Mouse (Mus musculus) hindbrain, embryonic 14.5 days (tissue): ENCODE data around the gene Sod3. TPM values are rescaled to one million over a fixed set of nuclear protein-coding genes. Genes with fewer than 3 reads are reported as not detected.
A peak's percentile ranks its signal among the peaks of the same experiment; 100 is the strongest.

Source experiments
- ATAC-seq: fragments of 200-750 bp; cut with Nextera tagmentation; 2 replicates; pipeline ENCODE4 v1.8.0; 2017; ENCODE audit warnings: moderate number of reproducible peaks, mild to moderate bottlenecking, moderate TSS enrichment, moderate library complexity; ENCODE audit not compliant: low FRiP score
- DNase-seq: peaks from one replicate; pipeline ENCODE4 v3.0.0-alpha.2; 2015; ENCODE audit warnings: low spot score
- H3K27ac ChIP-seq: fragments of 300-500 bp; sonication (generic); 2 replicates; pipeline ENCODE4 v1.5.1; 2014; ENCODE audit warnings: mild to moderate bottlenecking, moderate library complexity
- H3K27me3 ChIP-seq: fragments of 300-500 bp; sonication (generic); 2 replicates; pipeline ENCODE4 v1.6.1; 2014; ENCODE audit warnings: mild to moderate bottlenecking, low read length, mixed read lengths; ENCODE audit not compliant: control insufficient read depth, insufficient read depth
- H3K36me3 ChIP-seq: fragments of 300-500 bp; sonication (generic); replicated peaks from 2 replicates; pipeline ENCODE4 v1.6.1; 2014; ENCODE audit not compliant: control insufficient read depth, insufficient read depth
- H3K4me1 ChIP-seq: fragments of 300-500 bp; sonication (generic); replicated peaks from 2 replicates; pipeline ENCODE4 v1.6.1; 2014; ENCODE audit warnings: antibody characterized with exemption, low read length, mixed read lengths; ENCODE audit not compliant: control insufficient read depth, insufficient read depth
- H3K4me2 ChIP-seq: fragments of 300-500 bp; sonication (generic); replicated peaks from 2 replicates; pipeline ENCODE4 v1.6.1; 2014; ENCODE audit warnings: mild to moderate bottlenecking, moderate library complexity
- H3K4me3 ChIP-seq: fragments of 300-500 bp; sonication (generic); replicated peaks from 2 replicates; pipeline ENCODE4 v1.5.1; 2014; ENCODE audit warnings: mild to moderate bottlenecking, low read length
- H3K9ac ChIP-seq: fragments of 300-500 bp; sonication (generic); 2 replicates; pipeline ENCODE4 v1.6.1; 2014
- H3K9me3 ChIP-seq: fragments of 300-500 bp; sonication (generic); 2 replicates; pipeline ENCODE4 v1.6.1; 2016; ENCODE audit warnings: low read length; ENCODE audit not compliant: control insufficient read depth
- WGBS: fragments of 180-500 bp; shearing (Covaris S2); extraction: QIAGEN DNeasy Blood & Tissue Kit; methylation state at CpG from one replicate; pipeline ENCODE4 v1.1.7; 2014; 5-methylcytosine and 5-hydroxymethylcytosine counted together
- polyA plus RNA-seq: library from polyadenylated mRNA; unstranded; fragments of >200 nt; fragmentation: Nextera tagmentation; extraction: Ambion mirVana; gene quantifications from 2 replicates; pipeline ENCODE4 v1.2.1, GENCODE M21; 2014

The Sod3 gene
- polyA plus RNA-seq, 1 experiment from 2014 or later: 2.9 TPM

DNA sequence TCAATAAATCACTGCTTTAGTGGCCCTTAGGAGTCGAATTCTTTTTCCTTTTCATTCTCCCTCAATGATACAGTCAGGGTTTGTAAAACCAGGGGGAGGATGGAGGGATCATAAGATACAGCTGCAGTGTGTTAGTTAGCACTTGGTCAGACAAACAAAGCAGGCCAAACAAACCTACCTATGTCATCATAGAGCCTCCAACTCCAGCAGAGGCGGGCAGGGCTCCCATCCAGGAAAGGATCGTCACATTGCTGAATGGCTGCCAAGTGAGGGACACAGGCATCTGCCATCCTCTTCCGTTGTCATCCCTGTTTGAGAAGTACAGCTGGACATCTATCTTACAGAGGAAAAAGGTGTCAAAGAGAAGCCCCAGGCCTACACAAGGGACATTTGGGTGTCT, 9.2 kb upstream of the Sod3 start:
- Histone ChIP-seq H3K9me3 (no peaks in the 10 kb centered on the region), H3K27ac (no peak overlapping the region), H3K4me1 (no peaks in the 10 kb centered on the region), H3K9ac (no peak overlapping the region), H3K27me3 (no peaks in the 10 kb centered on the region), H3K4me3 (no peak overlapping the region), H3K36me3 (no peaks in the 10 kb centered on the region), H3K4me2 (no peak overlapping the region)
- no peak for DNase-seq
- 82% methylated on average over 4 of the region's 4 CpGs for WGBS
- no peak for ATAC-seq

GRCm38 (mm10) chr5:52355612-52356011, 8.0 kb upstream of the Sod3 start:
- H3K4me3 ChIP-seq: no peak overlapping the region
- ATAC-seq (no peak), DNase-seq (no peak)
- no peaks in the 10 kb centered on the region for H3K4me1 ChIP-seq
- H3K4me2 ChIP-seq: no peak overlapping the region
- H3K9ac ChIP-seq: no peak overlapping the region
- H3K9me3 ChIP-seq: no peaks in the 10 kb centered on the region
- H3K27me3 ChIP-seq: no peaks in the 10 kb centered on the region
- no peaks in the 10 kb centered on the region for H3K36me3 ChIP-seq
- no peak overlapping the region for H3K27ac ChIP-seq
- 89% methylated on average over 7 of the region's 7 CpGs for WGBS

- no peak for ATAC-seq
- no peak overlapping the region for H3K4me3 ChIP-seq
These were observed 6.3 kb upstream of the Sod3 start for GRCm38 (mm10) chr5:52357175-52357754.

DNA sequence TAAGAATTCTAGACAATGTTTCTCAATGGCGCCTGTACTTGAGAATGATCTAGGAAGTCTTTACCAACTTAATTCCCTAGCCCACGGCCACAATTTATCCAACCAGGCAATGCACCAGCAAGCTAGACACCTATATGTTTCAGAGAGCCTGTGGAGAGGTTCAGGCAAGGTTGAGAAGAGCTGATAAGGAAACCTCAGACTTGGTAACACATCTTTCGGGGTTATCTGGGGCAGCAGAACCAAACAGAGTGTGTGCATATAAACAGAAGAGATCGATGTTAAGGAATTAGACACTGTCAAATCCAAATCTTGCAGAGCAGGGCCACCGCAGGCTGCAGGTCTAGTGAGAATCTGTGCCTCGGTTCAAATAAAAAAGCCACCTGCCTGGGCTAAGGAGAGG, 5.5 kb upstream of the Sod3 start:
- no peaks in the 10 kb centered on the region for H3K36me3 ChIP-seq

More at GRCm38 (mm10) chr5:52357175-52357754, 6.3 kb upstream of the Sod3 start:
- H3K27me3 ChIP-seq: no peaks in the 10 kb centered on the region
- no peaks in the 10 kb centered on the region for H3K4me1 ChIP-seq
- H3K27ac ChIP-seq: no peak overlapping the region
- whole genome bisulfite sequencing: 61% methylated on average over 9 of the region's 9 CpGs
- DNase-seq: no peak
- H3K9me3 ChIP-seq: no peaks in the 10 kb centered on the region
- H3K4me2 ChIP-seq: no peak overlapping the region
- H3K36me3 ChIP-seq: no peaks in the 10 kb centered on the region
- no peak overlapping the region for H3K9ac ChIP-seq

GRCm38 (mm10) chr5:52360286-52361049, 3.1 kb upstream of the Sod3 start:
- Histone ChIP-seq H3K27me3 (no peaks in the 10 kb centered on the region), H3K4me3 (no peak overlapping the region), H3K9me3 (no peaks in the 10 kb centered on the region), H3K9ac (no peak overlapping the region), H3K36me3 (no peaks in the 10 kb centered on the region), H3K4me2 (no peak overlapping the region), H3K4me1 (0 out of 2 replicates have a peak, but pooled peaks cover 3% of the 10 kb centered on the region), H3K27ac (no peak overlapping the region)
- 56% methylated on average over 21 of the region's 21 CpGs for WGBS
- ATAC-seq (peak; percentile 67), DNase-seq (no peak)

More for the DNA sequence above, 5.5 kb upstream of the Sod3 start:
- H3K4me2 ChIP-seq: no peak overlapping the region
- no peak overlapping the region for H3K27ac ChIP-seq
- DNase-seq: no peak
- WGBS: 88% methylated on average over 6 of the region's 6 CpGs
- H3K9ac ChIP-seq: no peak overlapping the region
- H3K4me3 ChIP-seq: no peak overlapping the region
- ATAC-seq: no peak
- H3K4me1 ChIP-seq: 0 out of 2 replicates have a peak, but pooled peaks cover under 1% of the 10 kb centered on the region
- H3K9me3 ChIP-seq: no peaks in the 10 kb centered on the region
- H3K27me3 ChIP-seq: no peaks in the 10 kb centered on the region

DNA sequence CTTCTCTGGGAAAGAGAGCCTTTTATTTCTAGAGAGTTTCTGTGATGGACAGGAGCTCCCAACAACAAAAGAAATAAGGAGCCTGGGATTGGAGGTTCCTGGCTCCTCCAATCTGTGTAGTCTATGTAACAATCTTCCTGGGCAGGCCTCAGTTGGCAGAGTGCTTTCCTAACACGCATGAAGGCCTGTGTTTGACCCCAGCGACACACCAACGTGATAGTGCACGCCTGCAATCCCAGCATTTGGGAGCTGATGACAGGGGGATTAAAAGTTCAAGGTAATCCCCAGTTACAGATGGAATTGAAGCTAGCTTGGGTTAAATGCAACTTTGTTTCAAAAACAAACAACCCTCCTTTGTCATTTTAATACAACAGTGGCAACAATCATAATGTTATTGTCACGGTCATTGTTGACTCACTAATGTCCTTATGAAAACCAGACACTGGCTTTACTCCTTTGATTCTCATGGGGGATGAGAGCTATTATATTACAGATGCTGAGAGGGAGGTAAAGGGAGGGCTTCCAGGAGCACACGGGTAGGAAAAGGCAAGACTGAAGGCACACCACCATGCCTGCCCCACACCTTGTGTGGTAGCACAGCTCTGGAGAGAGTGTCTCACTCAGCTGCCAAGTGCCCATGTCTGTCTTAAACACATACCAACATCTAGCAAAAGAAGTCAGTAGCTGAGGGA, 669 bp upstream of the Sod3 start:
- Histone ChIP-seq H3K4me3 (no peak overlapping the region), H3K4me1 (0 out of 2 replicates have a peak, but pooled peaks cover 3% of the 10 kb centered on the region), H3K9me3 (no peaks in the 10 kb centered on the region), H3K4me2 (no peak overlapping the region), H3K9ac (no peak overlapping the region), H3K36me3 (no peaks in the 10 kb centered on the region), H3K27ac (no peak overlapping the region), H3K27me3 (no peaks in the 10 kb centered on the region; the same call in 1 of the 2 replicates)
- 55% methylated on average over 6 of the region's 6 CpGs for whole genome bisulfite sequencing
- DNase-seq (no peak), ATAC-seq (no peak)

DNA sequence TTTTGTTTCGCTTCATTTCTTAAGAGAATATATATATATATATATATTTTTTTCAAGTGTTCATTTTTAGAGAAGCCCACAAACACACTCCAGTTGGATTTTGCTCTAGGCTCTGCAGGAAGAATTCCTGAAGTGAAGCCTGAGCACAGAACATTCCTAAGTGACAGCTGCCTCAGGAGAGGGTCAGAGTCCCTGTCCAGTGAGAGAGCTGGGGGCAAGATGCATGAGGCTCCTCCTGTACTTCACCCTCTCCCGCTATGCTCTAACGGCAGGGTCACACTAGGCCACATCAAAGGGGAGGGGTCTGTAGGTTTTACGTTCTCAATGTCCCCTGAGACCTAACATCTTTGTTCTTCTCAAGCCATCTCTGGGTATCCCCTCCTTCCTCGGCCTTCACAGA, 930 bp downstream of the Sod3 start:
- Histone ChIP-seq H3K27ac (no peak overlapping the region), H3K4me3 (no peak overlapping the region), H3K27me3 (no peaks in the 10 kb centered on the region; the same call in 1 of the 2 replicates), H3K4me2 (no peak overlapping the region), H3K9ac (no peak overlapping the region), H3K4me1 (0 out of 2 replicates have a peak, but pooled peaks cover 3% of the 10 kb centered on the region), H3K36me3 (no peaks in the 10 kb centered on the region), H3K9me3 (no peaks in the 10 kb centered on the region)
- WGBS: 64% methylated on average over 5 of the region's 5 CpGs
- DNase-seq (no peak), ATAC-seq (no peak)

GRCm38 (mm10) chr5:52365930-52366329, 2.3 kb downstream of the Sod3 start:
- Histone ChIP-seq H3K9ac (no peak overlapping the region), H3K4me1 (0 out of 2 replicates have a peak, but pooled peaks cover 3% of the 10 kb centered on the region), H3K4me2 (no peak overlapping the region), H3K27me3 (no peaks in the 10 kb centered on the region; the same call in 1 of the 2 replicates), H3K4me3 (no peak overlapping the region), H3K27ac (no peak overlapping the region), H3K9me3 (no peaks in the 10 kb centered on the region), H3K36me3 (no peaks in the 10 kb centered on the region)
- no peak for DNase-seq
- no peak for ATAC-seq
- 95% methylated on average over 5 of the region's 5 CpGs for WGBS

DNA sequence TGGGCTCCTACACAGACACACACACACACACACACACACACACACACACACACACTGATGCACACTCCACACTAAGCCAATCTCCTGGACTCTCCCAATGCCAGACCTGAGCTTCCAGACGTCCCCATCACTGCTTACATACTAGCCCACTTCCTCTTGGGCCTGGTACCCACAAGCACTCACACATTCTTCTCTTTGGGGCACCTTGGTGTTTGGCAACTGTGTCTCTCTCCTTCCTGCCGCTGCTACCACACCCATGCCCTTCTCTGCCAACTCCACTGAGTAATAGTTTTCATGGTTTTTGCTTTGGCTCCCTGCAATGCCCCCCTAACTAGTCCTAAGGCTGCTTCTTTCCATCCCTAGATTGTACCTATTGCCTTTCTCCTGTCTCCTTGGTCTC, 3.1 kb downstream of the Sod3 start:
- H3K9me3 ChIP-seq: no peaks in the 10 kb centered on the region
- 68% methylated on average over 2 of the region's 2 CpGs for WGBS
- ATAC-seq: no peak
- no peak for DNase-seq
- H3K4me3 ChIP-seq: no peak overlapping the region
- H3K36me3 ChIP-seq: no peaks in the 10 kb centered on the region
- no peak overlapping the region for H3K4me2 ChIP-seq
- 0 out of 2 replicates have a peak, but pooled peaks cover 3% of the 10 kb centered on the region for H3K4me1 ChIP-seq
- no peak overlapping the region for H3K9ac ChIP-seq
- H3K27ac ChIP-seq: no peak overlapping the region
- H3K27me3 ChIP-seq: no peaks in the 10 kb centered on the region; the same call in 1 of the 2 replicates
